Mouse (Mus musculus) cerebellum, adult 2 months (tissue): ENCODE measurements around the gene Use1.

Experiments
- CTCF ChIP-seq: fragments of 200-500 bp; IDR thresholded peaks from 2 replicates; pipeline ENCODE4 v1.5.1; 2011; ENCODE audit warnings: low read depth, mild to moderate bottlenecking, control low read depth, low read length, moderate library complexity, borderline replicate concordance; ENCODE audit not compliant: insufficient read depth
- POLR2A ChIP-seq: fragments of 200-500 bp; IDR thresholded peaks from 2 replicates; pipeline ENCODE4 v1.6.1; 2011; ENCODE audit warnings: low read length, control low read depth, borderline replicate concordance; ENCODE audit not compliant: insufficient read depth

GRCm38 (mm10) chr8:71404011-71404410, 37.4 kb downstream of the Use1 start:
- TF ChIP-seq POLR2A (no peak), CTCF (no peak)
